Mouse (Mus musculus): Measurements from ENCODE around the gene Gab2.

DNA sequence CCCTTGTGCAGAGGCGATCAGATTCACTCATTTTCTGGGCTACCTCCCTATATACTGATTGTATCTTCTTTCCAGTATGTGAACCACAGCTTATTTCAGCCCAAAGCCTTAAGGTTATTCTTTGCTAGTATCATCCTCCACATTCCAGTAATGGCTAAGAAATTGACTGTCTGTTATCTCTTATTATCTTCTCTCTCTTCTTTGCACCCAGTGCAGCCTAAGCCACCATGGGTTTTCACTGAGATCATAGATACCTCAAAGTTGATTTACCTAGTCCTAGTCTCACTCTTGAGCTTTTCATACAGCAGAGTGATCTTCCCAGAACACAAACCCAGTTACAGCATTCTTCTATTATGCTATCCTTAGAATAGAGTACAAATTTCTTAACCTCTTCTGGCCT, 100.5 kb downstream of the Gab2 start:
- TF ChIP-seq POLR2A (IDR thresholded peaks at IDR 0.05; ENCODE audit: borderline replicate concordance, extremely low read depth, insufficient read depth, insufficient read length, poor library complexity, severe bottlenecking) (no peak), CTCF (IDR thresholded peaks at IDR 0.05; ENCODE audit: borderline replicate concordance, extremely low read depth, insufficient read depth, insufficient read length) (no peak)
